9 mouse cellular contexts compared by ENCODE assay signal in the genomic region with DNA sequence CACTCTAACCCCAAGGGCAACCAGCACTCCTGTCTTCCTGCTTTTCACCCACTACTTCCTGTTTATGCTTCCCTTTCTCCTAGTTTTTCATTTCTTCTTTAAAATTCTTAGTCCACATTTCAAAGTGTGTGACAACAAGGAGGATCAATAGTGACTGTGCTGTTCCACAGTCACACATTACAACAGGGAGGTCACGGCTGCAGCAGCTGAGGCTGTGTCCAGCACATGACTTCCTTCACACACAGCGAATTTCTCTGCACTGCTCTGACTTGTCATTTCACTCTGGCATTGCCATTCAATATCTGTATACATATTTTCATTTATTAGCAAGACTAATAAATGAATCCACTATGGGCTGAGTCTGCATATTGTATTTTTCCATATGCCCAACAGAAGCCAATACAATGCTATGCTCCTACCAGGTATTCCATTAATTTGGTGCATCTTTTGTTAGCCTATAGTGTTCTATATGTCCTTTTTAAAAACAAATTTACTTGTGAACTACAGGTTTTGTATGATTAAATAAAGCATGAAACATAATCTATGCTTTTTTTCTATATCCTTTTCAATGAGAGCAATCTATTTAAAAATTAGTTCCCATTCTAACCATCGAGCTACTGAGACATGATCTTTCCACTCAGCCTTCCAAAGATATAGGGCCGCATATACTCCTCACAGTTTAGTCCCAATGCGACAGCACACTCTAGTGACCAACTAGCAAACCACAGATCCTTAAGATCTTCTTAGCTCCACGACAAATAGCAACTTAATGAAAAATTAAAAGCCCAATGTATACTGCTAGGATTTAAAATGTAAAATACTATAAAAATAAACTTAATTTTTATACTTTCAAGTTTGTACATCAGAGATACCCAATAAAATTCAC. TPM values are rescaled to one million over a fixed set of nuclear protein-coding genes. Genes with fewer than 3 reads are reported as not detected.
A peak's percentile ranks its signal among the peaks of the same experiment; 100 is the strongest.
DNase-seq lines count a peak whose midpoint lies in the region; ATAC-seq and TF ChIP-seq lines count a peak whose summit lies in the region.
"Had no signal": no experiment of that assay in that cellular context is flagged by ENCODE, and none has a peak within 500 bp of the region (broad histone marks: within the 10 kb centered on the region; RNA-seq: fewer than 3 reads in every experiment).

No protein-coding gene starts in this region.

- H3K27me3 ChIP-seq in heart, postnatal 0 days (ENCODE audit: control insufficient read depth, insufficient read depth, low read length), result no peaks in the 10 kb centered on the region
- no peaks in the 10 kb centered on the region for H3K27me3 ChIP-seq in midbrain, embryonic 14.5 days (ENCODE audit: control insufficient read depth, insufficient read depth, low read length)
- H3K27me3 ChIP-seq: liver, embryonic 15.5 days had no signal

- WGBS in heart, postnatal 0 days, result 39% methylated on average over 6 of the region's 6 CpGs
- WGBS in midbrain, embryonic 14.5 days, result 69% methylated on average over 6 of the region's 6 CpGs

- peak; percentile 77; the same call in 1 of the 2 replicates for ATAC-seq in heart, postnatal 0 days (ENCODE audit: insufficient read depth, low read depth)
- ATAC-seq in midbrain, embryonic 14.5 days (ENCODE audit: low FRiP score, low TSS enrichment), result peak; percentile 72; the same call in 1 of the 2 replicates

- no peak for TF ChIP-seq POLR2A in brain, embryonic 14.5 days (IDR thresholded peaks at IDR 0.05; ENCODE audit: borderline replicate concordance, extremely low read depth, insufficient read depth, insufficient read length, poor library complexity, severe bottlenecking)

- H3K4me1 ChIP-seq in heart, postnatal 0 days (ENCODE audit: control insufficient read depth, insufficient read depth), result no peaks in the 10 kb centered on the region
- H3K4me1 ChIP-seq in midbrain, embryonic 14.5 days (ENCODE audit: control insufficient read depth, insufficient read depth, low read length), result no peaks in the 10 kb centered on the region
- H3K4me1 ChIP-seq: liver, embryonic 15.5 days had no signal

- H3K4me3 ChIP-seq in layer of hippocampus, adult 2 months, result no peak overlapping the region
- H3K4me3 ChIP-seq in heart, postnatal 0 days (ENCODE audit: low read depth, low read length), result no peak overlapping the region
- H3K4me3 ChIP-seq in midbrain, embryonic 14.5 days (replicated peaks; ENCODE audit: low read depth, low read length), result no peak overlapping the region
- H3K4me3 ChIP-seq: liver, embryonic 15.5 days had no signal

- H3K4me2 ChIP-seq in heart, postnatal 0 days (ENCODE audit: low read depth, low read length), result no peak overlapping the region
- no peak overlapping the region for H3K4me2 ChIP-seq in midbrain, embryonic 14.5 days (ENCODE audit: low read length)
- H3K4me2 ChIP-seq: liver, embryonic 15.5 days had no signal

- H3K27ac ChIP-seq in layer of hippocampus, adult 2 months, result no peak overlapping the region
- no peak overlapping the region for H3K27ac ChIP-seq in heart, postnatal 0 days (ENCODE audit: low read depth)
- H3K27ac ChIP-seq in midbrain, embryonic 14.5 days (replicated peaks; ENCODE audit: low read depth, low read length), result no peak overlapping the region
- H3K27ac ChIP-seq: liver, embryonic 15.5 days had no signal

- DNase-seq in layer of hippocampus, adult 2 months (ENCODE audit: low spot score in 2 of 2), result peak in 1 of 2 experiments; percentile 21
- DNase-seq in layer of hippocampus, postnatal 25 days (ENCODE audit: extremely low spot score in 1 of 2, low spot score in 1 of 2), result no peak
- peak; percentile 85 for DNase-seq in brain, embryonic 14.5 days (ENCODE audit: low read depth)
- peak; percentile 64 for DNase-seq in heart, postnatal 0 days (ENCODE audit: low spot score)
- peak; percentile 81 for DNase-seq in midbrain, embryonic 14.5 days
- no peak for DNase-seq in lung, postnatal 25 days (ENCODE audit: low spot score)
- DNase-seq in urinary bladder, adult 2 months (ENCODE audit: low spot score), result no peak
- no peak for DNase-seq in testis, postnatal 14 days (ENCODE audit: low spot score)

- peaks cover 52% of the 10 kb centered on the region for H3K36me3 ChIP-seq in heart, postnatal 0 days (replicated peaks; ENCODE audit: control insufficient read depth, insufficient read depth, low read length)
- peaks cover 49% of the 10 kb centered on the region for H3K36me3 ChIP-seq in midbrain, embryonic 14.5 days (ENCODE audit: control insufficient read depth, insufficient read depth, low read length)

- H3K9ac ChIP-seq in heart, postnatal 0 days (replicated peaks; ENCODE audit: low read depth, low read length), result no peak overlapping the region
- H3K9ac ChIP-seq in midbrain, embryonic 14.5 days (replicated peaks; ENCODE audit: low read length), result no peak overlapping the region
- H3K9ac ChIP-seq: liver, embryonic 15.5 days had no signal

- H3K9me3 ChIP-seq in heart, postnatal 0 days (replicated peaks; ENCODE audit: control insufficient read depth, low read length), result no peaks in the 10 kb centered on the region
- H3K9me3 ChIP-seq in midbrain, embryonic 14.5 days (ENCODE audit: control insufficient read depth, low read length), result no peaks in the 10 kb centered on the region
- H3K9me3 ChIP-seq: liver, embryonic 15.5 days had no signal

- peak; percentile 80 for TF ChIP-seq CTCF in layer of hippocampus, adult 2 months (conservative IDR thresholded peaks at IDR 0.05)
- peak; percentile 68; the same call in 1 of the 2 replicates for TF ChIP-seq CTCF in brain, embryonic 14.5 days (IDR thresholded peaks at IDR 0.05; ENCODE audit: borderline replicate concordance, extremely low read depth, insufficient read depth, insufficient read length)
- TF ChIP-seq CTCF in heart, postnatal 0 days (IDR thresholded peaks at IDR 0.05; ENCODE audit: low read depth), result peak; percentile 79

- TF ChIP-seq EP300 in heart, postnatal 0 days (IDR thresholded peaks at IDR 0.05; ENCODE audit: low read depth), result no peak

RNA-seq across cellular contexts. Expression of a gene that starts 55.7 kb away (rescaled TPM):
- total RNA-seq in layer of hippocampus, adult 2 months (2021), result 10 to 100 TPM; 24.4 to 24.6 TPM
- 10 to 100 TPM; 18.9 to 21.9 TPM for total RNA-seq in layer of hippocampus, postnatal 25 days (2021)
- polyA plus RNA-seq in brain, embryonic 14.5 days (2012; rRNA removed), result 17.5 and 22.5 TPM in 2 replicates
- 13.3 and 23.6 TPM in 2 replicates for total RNA-seq in heart, postnatal 0 days (2014; rRNA removed; ENCODE audit: low replicate concordance)
- polyA plus RNA-seq in heart, postnatal 0 days (2015; fragmentation: Nextera tagmentation; extraction: Ambion mirVana), result 14.9 and 15.3 TPM in 2 replicates
- 31.0 and 46.5 TPM in 2 replicates for polyA plus RNA-seq in midbrain, embryonic 14.5 days (2014; fragmentation: Nextera tagmentation; extraction: Ambion mirVana)
- polyA plus RNA-seq in urinary bladder, adult 2 months (2012; rRNA removed), result 23.6 and 26.4 TPM in 2 replicates

Comparison
In these comparisons a context has a peak if more than half of its experiments do, and no peak if none do; other contexts are left out.
1. DNase-seq: peak in brain, embryonic 14.5 days (single experiment), heart, postnatal 0 days (single experiment) and midbrain, embryonic 14.5 days (single experiment); none in layer of hippocampus, postnatal 25 days (0 of 2), lung, postnatal 25 days (single experiment), urinary bladder, adult 2 months (single experiment) and testis, postnatal 14 days (single experiment).
2. Peak in every context shown above with its lines, with median percentiles within 50 percentile points of each other: CTCF ChIP-seq.